Mouse (Mus musculus): ENCODE data around the gene Dok7. TPM values are rescaled to one million over a fixed set of nuclear protein-coding genes. Genes with fewer than 3 reads are reported as not detected.

The Dok7 gene
- polyA plus RNA-seq, 1 experiment, result 2.0 TPM

DNA sequence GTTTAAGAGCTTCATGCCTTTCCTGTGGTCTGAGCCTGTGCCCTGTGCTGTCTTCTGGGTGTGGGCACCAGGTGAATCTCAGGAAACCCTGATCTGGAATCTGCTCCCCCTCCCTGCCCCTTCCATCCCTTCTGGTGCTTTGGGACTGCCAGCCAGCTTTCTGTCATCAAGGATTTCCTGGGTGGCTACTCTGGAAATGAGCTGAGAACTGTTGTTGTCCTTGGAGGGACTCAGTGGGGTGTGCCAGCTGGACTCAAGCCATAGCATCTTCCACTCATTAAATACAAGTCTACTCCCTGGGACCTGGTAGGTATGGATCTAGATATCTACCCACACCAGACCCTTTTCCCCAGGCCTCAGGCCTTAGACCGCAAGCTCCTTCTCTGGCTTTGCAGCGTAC lies 61.9 kb downstream of the Dok7 start:
- TF ChIP-seq CTCF (IDR thresholded peaks at IDR 0.05; ENCODE audit: borderline replicate concordance, control insufficient read depth, extremely low read depth, insufficient read depth, low read length, poor library complexity) (no peak), POLR2A (IDR thresholded peaks at IDR 0.05; ENCODE audit: control insufficient read depth, extremely low read depth, insufficient read depth, low read length, poor library complexity) (no peak)
- Histone ChIP-seq H3K4me3 (ENCODE audit: control insufficient read depth, insufficient read depth, low read length) (no peak overlapping the region), H3K27ac (ENCODE audit: control insufficient read depth, insufficient read depth, low read length) (no peak overlapping the region), H3K36me3 (ENCODE audit: control insufficient read depth, insufficient read depth, low read length) (no peaks in the 10 kb centered on the region), H3K27me3 (ENCODE audit: control insufficient read depth, insufficient read depth, low read length) (no peaks in the 10 kb centered on the region), H3K4me1 (replicated peaks; ENCODE audit: control insufficient read depth, insufficient read depth, low read length) (no peaks in the 10 kb centered on the region)
- no peak for DNase-seq
- 89% methylated on average over 2 of the region's 2 CpGs for WGBS

DNA sequence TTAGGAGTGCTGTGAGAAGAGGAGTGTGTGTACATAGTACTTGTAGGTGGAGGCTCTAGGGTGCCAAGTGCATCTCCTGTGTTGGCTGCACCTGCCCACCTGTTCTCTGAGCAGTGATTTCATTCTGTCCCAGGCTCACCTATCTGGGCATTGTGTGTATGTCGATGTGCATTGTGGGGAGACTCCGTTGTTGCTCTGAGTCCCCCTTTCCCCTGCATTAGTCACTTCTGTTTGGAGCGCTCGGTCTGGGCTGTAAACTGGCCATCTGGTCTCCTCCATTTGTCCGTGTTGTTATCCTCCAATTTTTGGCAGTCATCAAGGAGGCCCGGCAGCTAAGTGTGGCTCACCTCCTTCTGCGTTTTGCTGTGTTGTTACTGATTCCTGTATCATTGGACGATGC lies 63.5 kb downstream of the Dok7 start:
- Histone ChIP-seq H3K36me3 (ENCODE audit: control insufficient read depth, insufficient read depth, low read length) (no peaks in the 10 kb centered on the region), H3K27me3 (ENCODE audit: control insufficient read depth, insufficient read depth, low read length) (no peaks in the 10 kb centered on the region), H3K4me3 (ENCODE audit: control insufficient read depth, insufficient read depth, low read length) (no peak overlapping the region), H3K4me1 (replicated peaks; ENCODE audit: control insufficient read depth, insufficient read depth, low read length) (no peaks in the 10 kb centered on the region), H3K27ac (ENCODE audit: control insufficient read depth, insufficient read depth, low read length) (no peak overlapping the region)
- 88% methylated on average over 8 of the region's 8 CpGs for WGBS
- no peak for TF ChIP-seq POLR2A (IDR thresholded peaks at IDR 0.05; ENCODE audit: control insufficient read depth, extremely low read depth, insufficient read depth, low read length, poor library complexity)
- TF ChIP-seq CTCF (IDR thresholded peaks at IDR 0.05; ENCODE audit: borderline replicate concordance, control insufficient read depth, extremely low read depth, insufficient read depth, low read length, poor library complexity), result no peak
- no peak for DNase-seq

DNA sequence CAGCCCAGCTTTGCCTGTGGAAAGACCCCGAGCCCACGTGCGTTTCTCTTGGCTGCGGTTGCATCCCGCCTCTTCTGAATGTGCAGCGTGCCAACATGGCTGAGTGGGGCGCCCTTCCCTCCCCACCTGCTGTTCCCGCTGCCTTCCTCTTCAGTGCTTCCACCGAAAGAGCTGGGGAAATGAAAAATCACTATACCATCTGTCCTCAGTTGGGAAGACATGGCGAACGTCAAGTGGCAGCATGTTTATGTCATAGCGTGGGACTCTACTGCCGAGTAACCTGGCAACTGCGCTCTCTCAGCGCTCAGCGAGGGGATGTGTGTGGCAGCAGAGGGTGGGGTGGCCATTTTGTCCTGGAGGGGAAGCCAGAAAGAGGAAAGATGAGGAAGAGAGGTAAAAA lies 72.6 kb downstream of the Dok7 start:
- TF ChIP-seq CTCF (IDR thresholded peaks at IDR 0.05; ENCODE audit: borderline replicate concordance, control insufficient read depth, extremely low read depth, insufficient read depth, low read length, poor library complexity) (no peak), POLR2A (IDR thresholded peaks at IDR 0.05; ENCODE audit: control insufficient read depth, extremely low read depth, insufficient read depth, low read length, poor library complexity) (no peak)
- 90% methylated on average over 16 of the region's 16 CpGs for WGBS
- DNase-seq, result no peak

DNA sequence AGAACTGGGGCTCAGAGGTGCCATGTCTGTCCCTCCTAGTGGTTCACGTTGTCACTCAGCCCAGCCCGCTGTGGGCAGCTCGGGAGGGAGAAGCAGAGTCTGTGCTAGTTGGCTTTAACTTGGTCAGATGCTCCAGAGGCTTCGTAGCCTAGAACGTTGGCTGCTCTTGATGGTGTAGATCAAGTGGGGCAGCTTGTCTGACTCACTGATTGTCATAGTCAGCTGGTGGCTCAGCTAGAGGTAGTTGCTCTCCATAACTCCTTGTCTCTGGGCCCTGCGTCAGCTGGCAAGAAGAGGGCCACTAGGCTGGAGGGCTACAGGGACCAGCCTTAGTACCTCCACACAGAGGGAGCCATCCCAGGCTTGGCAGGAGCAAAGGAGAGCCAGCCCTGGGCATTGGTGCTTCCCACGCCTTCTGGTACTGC lies 73.2 kb downstream of the Dok7 start:
- no peak overlapping the region for H3K27ac ChIP-seq (ENCODE audit: control insufficient read depth, insufficient read depth, low read length)
- TF ChIP-seq CTCF (IDR thresholded peaks at IDR 0.05; ENCODE audit: borderline replicate concordance, control insufficient read depth, extremely low read depth, insufficient read depth, low read length, poor library complexity) (no peak), POLR2A (IDR thresholded peaks at IDR 0.05; ENCODE audit: control insufficient read depth, extremely low read depth, insufficient read depth, low read length, poor library complexity) (no peak)
- no peak for DNase-seq
- no peaks in the 10 kb centered on the region for H3K36me3 ChIP-seq (ENCODE audit: control insufficient read depth, insufficient read depth, low read length)
- no peaks in the 10 kb centered on the region; the same call in 1 of the 2 replicates for H3K27me3 ChIP-seq (ENCODE audit: control insufficient read depth, insufficient read depth, low read length)
- WGBS, result 91% methylated on average over 7 of the region's 7 CpGs
- no peak overlapping the region for H3K4me3 ChIP-seq (ENCODE audit: control insufficient read depth, insufficient read depth, low read length)
- no peaks in the 10 kb centered on the region for H3K4me1 ChIP-seq (replicated peaks; ENCODE audit: control insufficient read depth, insufficient read depth, low read length)

More for the DNA sequence above, 72.6 kb downstream of the Dok7 start:
- Histone ChIP-seq H3K27ac (ENCODE audit: control insufficient read depth, insufficient read depth, low read length) (no peak overlapping the region), H3K36me3 (ENCODE audit: control insufficient read depth, insufficient read depth, low read length) (no peaks in the 10 kb centered on the region), H3K4me1 (replicated peaks; ENCODE audit: control insufficient read depth, insufficient read depth, low read length) (no peaks in the 10 kb centered on the region), H3K4me3 (ENCODE audit: control insufficient read depth, insufficient read depth, low read length) (no peak overlapping the region), H3K27me3 (ENCODE audit: control insufficient read depth, insufficient read depth, low read length) (no peaks in the 10 kb centered on the region; the same call in 1 of the 2 replicates)

DNA sequence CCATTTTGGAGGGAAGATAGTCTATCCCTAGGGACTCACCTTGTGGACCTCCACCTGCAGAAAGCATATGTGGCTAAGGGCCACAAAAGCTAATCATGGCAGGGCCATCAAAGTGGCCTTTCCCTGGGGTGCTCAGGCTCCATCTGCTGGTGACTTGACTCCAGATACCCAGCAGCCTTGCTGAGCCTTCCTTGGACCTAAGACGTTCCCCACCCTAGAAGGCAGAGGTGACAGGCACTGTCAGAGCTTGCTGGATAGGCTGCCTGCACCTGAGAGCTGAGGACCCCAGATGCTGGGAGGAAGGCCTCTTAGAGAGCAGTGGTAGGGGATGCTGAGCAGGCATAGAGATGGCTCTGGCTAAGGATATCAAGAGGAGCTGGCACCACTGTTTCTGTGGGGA lies 74.7 kb downstream of the Dok7 start:
- TF ChIP-seq POLR2A (IDR thresholded peaks at IDR 0.05; ENCODE audit: control insufficient read depth, extremely low read depth, insufficient read depth, low read length, poor library complexity), result no peak
- no peak for TF ChIP-seq CTCF (IDR thresholded peaks at IDR 0.05; ENCODE audit: borderline replicate concordance, control insufficient read depth, extremely low read depth, insufficient read depth, low read length, poor library complexity)
- no peak for DNase-seq
- Histone ChIP-seq H3K27ac (ENCODE audit: control insufficient read depth, insufficient read depth, low read length) (no peak overlapping the region), H3K36me3 (ENCODE audit: control insufficient read depth, insufficient read depth, low read length) (no peaks in the 10 kb centered on the region), H3K4me1 (replicated peaks; ENCODE audit: control insufficient read depth, insufficient read depth, low read length) (no peaks in the 10 kb centered on the region), H3K27me3 (ENCODE audit: control insufficient read depth, insufficient read depth, low read length) (no peaks in the 10 kb centered on the region; the same call in 1 of the 2 replicates), H3K4me3 (ENCODE audit: control insufficient read depth, insufficient read depth, low read length) (no peak overlapping the region)
- WGBS, result 18% methylated on average over 1 of the region's 1 CpGs

DNA sequence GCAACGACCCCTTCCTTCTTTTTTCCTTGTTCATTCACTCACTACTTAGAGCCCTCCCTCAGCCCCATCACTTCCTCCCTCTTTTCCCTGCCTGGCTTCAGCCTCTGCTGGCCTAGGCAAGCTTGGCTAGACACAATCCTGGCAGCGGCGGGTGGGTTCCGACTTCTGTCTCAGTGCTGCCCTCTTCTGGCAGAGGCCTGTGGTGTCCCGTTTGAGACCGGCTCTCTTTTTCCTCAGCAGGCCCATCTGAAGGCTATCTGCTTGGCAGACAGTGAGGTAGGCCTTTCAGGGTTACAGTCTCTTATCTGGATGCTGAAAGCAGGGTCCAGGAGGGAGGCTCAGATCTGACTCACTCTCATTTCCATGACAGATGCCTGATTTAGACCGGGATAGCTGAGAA lies 75.2 kb downstream of the Dok7 start:
- DNase-seq, result peak; percentile 74
- WGBS, result 11% methylated on average over 7 of the region's 7 CpGs
- Histone ChIP-seq H3K27ac (ENCODE audit: control insufficient read depth, insufficient read depth, low read length) (no peak overlapping the region), H3K27me3 (ENCODE audit: control insufficient read depth, insufficient read depth, low read length) (no peaks in the 10 kb centered on the region; the same call in 1 of the 2 replicates), H3K36me3 (ENCODE audit: control insufficient read depth, insufficient read depth, low read length) (no peaks in the 10 kb centered on the region), H3K4me3 (ENCODE audit: control insufficient read depth, insufficient read depth, low read length) (no peak overlapping the region), H3K4me1 (replicated peaks; ENCODE audit: control insufficient read depth, insufficient read depth, low read length) (no peaks in the 10 kb centered on the region)
- TF ChIP-seq POLR2A (IDR thresholded peaks at IDR 0.05; ENCODE audit: control insufficient read depth, extremely low read depth, insufficient read depth, low read length, poor library complexity), result no peak
- TF ChIP-seq CTCF (IDR thresholded peaks at IDR 0.05; ENCODE audit: borderline replicate concordance, control insufficient read depth, extremely low read depth, insufficient read depth, low read length, poor library complexity), result peak; percentile 88

Measured in thymus, adult 2 months (tissue).